Mouse (Mus musculus): ENCODE results near the gene Terf2.

The Terf2 gene

DNA sequence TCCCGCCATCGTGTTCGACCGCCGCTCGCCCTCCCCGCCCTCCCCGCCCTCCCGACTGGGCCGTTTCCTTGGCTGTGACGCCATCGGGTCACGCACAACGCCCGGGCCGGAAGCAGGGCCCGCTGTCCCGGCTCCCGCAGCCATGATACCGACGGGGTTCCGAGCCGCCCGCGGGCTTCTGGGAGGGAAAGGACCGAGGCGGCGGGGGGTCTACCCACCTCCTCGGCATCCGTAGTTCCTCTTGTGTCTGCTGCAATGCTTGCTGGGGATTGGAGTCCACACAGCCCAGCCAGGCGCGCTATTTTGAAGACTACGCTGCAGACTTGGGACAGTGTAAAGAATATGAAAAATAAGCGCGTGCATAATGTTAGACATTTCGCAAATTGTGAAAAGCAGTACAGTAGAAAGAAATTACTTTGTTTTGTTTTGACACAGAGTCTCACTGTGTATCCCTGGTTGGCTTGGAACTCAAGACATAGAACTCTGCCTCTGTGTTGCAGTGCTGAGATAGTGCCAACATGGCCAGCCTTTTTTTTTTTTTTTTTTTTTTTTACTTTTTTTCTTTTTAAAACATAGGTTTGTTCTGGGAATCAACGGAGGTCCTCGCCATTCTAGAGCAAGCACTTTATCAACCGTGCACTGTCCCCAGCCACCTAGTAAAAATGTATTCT is at the start of gene Terf2:
Terf2 (minus strand) TSS at position 182 of the 671 bp plus-strand sequence.
- peak; percentile 94 for DNase-seq (ENCODE audit: low spot score)

- no peak for DNase-seq (ENCODE audit: low spot score)
Observed at GRCm38 (mm10) chr8:107143501-107143900, 47.2 kb upstream of the Terf2 start.

GRCm38 (mm10) chr8:107142539-107142938 is 46.2 kb upstream of the Terf2 start:
- DNase-seq (ENCODE audit: low spot score): no peak

DNA sequence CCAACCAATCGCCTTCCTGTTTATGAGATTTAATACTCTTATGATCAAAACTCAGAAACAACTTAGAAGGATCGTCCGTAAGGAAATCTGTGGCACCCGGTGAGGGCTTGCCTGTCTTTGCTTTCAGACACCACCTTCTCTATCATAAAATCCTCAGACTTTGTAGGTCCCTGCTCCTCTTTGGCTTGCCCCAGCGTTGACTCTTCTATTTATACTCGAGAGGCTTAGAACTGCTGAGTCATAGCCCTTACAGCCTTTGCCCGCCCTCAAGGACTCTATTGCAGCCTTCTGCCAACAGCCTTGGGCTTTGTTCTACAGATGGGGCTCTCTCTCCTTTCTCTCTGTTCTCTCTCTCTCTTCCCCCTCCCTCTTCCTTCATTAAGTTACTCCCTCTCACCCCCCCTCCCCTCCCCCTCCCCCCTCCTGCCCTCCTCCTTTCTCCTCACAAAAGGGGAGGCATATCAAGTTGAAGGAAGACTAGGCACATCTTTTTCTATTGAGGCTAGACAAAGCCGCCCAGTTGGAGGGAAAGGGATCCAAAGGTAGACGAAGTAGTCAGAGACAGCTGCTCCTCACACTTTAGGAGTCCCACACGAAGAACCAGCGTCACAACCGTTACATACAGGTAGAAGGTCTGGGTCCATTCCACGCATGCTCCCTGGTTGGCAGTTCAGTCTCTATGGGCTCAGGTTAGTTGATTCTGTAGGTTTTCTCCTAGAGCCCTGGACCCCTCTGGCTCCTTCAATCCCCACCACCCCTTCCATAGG is 43.5 kb upstream of the Terf2 start:
- DNase-seq (ENCODE audit: low spot score): peak; percentile 64

DNA sequence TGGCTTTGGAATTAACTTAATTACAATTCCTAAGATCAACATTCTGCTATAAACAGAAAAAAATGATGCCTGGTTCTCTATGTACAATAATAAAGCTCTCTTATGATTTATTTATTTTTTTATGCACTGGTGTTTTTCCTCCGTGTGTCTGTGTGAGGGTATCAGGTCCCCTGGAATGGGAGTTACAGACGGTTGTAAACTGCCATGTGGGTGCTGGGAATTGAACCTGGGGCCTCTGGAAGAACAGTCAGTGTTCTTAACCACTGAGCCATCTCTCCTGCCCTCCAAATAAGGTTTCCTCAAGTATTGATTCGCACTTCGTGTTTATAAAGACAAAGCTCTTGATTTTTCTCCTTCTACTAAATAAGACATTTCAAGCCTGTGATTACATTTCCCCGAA is 42.0 kb upstream of the Terf2 start:
- no peak for DNase-seq (ENCODE audit: low spot score)

DNA sequence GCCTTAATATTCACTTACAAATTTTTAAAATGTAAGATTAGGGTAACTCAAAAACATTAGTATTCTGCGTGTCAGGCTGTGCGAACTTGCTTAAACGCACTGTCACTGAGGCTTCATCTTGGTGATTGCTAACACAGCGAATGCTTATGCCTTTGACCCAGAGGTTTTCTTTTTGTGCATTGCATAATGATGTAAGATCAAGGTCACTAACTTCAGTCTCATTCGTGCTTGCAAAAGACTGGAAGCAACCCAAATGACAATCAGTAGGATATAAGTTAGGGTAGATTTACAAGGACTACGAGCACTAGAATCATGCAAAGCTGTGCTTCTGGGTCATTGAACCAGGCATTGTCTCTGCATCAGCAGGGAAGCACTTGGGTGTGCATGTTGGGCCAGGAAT is 41.2 kb upstream of the Terf2 start:
- no peak for DNase-seq (ENCODE audit: low spot score)

- no peak for DNase-seq (ENCODE audit: low spot score)
Observed at GRCm38 (mm10) chr8:107136003-107136612, 39.8 kb upstream of the Terf2 start.

DNA sequence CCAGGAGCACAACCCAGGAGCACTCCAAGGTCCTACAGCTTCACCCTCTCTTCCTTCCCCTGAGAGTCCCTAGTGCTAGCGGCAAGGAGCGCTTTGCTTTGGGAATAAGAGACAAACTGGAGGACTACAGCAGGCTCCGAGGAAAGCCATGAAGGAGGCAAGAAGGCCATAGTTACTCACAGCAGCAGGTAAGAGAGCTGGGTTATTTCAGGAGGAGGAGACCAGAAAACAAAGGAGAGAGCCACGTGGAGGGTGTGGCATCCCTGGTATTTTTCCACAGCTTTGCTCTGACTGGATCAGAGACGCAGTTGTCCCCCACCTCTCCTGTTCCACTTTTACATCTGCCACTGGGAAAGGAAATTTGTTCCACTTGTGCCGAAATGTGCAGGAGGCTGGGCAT is 37.5 kb upstream of the Terf2 start:
- DNase-seq (ENCODE audit: low spot score): no peak

DNA sequence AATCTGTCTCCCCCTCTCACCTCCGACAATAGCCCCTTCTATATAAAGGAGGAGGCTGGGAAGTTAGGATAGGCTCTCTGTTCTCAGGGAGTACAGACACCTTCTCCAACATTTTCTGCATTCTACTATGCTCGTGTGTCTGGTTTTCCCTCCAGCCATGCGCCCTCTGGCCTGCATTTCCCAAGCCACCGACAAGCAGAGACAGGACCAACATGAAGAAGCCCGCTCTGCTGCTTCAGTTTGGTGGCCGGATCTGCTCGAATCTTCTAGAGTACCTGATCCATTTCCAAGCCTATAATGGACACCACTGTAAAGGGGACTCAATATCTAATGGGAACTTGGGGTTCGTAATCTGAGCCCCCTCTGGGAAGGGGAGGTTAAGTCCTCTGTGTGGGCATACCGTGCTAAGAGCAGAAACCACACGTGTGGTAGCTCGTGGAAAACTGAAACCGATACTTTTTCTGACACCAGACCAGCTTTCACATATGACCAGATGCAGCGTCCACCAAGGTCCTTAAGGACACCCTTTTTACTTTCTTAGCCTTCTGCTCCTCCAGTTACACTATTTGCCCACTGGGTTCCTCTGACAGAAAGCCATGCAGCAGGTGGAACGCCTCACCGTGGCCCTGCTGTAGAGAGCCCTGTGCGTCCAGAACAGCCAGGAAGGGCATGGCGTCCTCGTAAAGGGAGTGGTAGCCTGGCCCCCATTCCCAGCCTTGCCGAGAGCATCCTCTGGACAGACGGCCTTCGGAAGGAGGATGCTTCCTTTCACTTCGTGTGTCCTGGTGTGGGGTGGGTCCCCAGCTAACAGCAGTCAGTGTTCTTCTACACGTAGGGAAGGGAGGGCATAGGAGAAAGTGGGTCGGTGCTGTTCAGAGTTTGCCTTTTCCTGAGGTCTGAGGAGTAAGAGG is 36.5 kb upstream of the Terf2 start:
- no peak for DNase-seq (ENCODE audit: low spot score)

- no peak for DNase-seq (ENCODE audit: low spot score)
Observed at GRCm38 (mm10) chr8:107130028-107130427, 33.7 kb upstream of the Terf2 start.

GRCm38 (mm10) chr8:107129171-107130025 is 33.1 kb upstream of the Terf2 start:
- DNase-seq (ENCODE audit: low spot score): peak; percentile 80

DNA sequence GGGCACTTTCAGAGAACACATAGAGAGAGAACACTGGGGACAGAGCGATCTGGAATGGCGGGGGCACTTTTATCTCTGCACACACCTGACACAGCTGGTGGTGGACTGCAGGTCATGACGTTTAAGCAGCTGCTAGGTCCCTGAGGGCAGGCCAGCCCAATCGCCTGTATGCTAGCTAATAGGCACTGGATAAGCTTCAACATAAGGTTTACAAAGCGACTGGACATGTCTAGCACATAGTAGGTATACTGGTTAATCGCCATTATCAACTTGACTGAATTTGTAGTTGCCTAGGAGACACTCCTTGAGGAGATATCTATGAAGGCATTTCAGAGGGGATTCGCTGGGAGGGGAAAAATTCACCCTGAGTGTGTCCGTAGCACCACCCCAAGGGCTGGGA is 28.0 kb upstream of the Terf2 start:
- no peak for DNase-seq (ENCODE audit: low spot score)

DNA sequence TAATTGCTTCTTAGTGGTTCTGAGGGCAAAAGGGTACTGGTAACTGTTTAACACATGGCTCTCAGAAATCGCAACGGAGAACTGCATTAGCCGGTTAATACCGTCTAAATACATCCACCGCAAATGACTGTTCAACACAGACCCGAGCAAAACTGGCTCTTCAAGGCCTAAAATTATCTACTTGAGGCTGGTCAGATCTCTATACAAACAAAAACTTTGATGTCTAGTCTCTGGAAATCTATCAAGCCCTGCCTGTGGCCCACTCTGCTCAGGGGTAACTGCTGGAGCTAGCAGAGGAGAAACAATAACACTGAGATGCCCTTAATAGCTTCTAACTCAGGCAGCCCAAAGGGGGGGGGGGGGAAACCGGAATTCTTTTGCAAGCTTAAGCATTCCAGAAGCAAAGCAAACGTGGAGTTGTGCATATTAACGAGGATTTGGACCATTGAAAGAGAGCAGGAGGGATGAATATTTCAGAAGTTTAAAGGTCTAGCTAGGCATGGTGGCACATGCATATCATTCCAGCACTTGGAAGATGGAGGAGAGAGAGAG is 26.8 kb upstream of the Terf2 start:
- DNase-seq (ENCODE audit: low spot score): no peak

- DNase-seq (ENCODE audit: low spot score): no peak
Observed at GRCm38 (mm10) chr8:107121681-107122291, 25.4 kb upstream of the Terf2 start.

DNA sequence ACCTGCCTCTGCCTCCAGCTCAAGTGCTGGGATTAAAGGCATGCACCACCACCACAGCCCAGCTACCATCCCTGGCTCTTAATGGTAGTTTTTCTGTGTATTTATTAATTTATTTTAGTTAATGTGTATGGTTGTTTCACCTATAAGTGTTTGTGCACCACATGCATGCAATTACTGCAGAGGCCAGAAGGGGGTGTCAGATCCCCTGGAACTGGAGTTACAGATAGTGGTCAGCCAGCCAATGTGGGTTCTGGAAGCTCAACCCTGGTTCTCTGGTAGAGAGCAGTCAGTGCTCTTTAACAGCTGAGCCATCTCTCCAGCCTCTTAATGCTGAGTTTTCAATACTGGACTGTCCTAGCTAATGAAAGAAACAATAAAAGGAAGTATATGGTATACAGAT is 24.5 kb upstream of the Terf2 start:
- DNase-seq (ENCODE audit: low spot score): no peak

- DNase-seq (ENCODE audit: low spot score): no peak
Observed at GRCm38 (mm10) chr8:107119412-107119811, 23.1 kb upstream of the Terf2 start.

DNA sequence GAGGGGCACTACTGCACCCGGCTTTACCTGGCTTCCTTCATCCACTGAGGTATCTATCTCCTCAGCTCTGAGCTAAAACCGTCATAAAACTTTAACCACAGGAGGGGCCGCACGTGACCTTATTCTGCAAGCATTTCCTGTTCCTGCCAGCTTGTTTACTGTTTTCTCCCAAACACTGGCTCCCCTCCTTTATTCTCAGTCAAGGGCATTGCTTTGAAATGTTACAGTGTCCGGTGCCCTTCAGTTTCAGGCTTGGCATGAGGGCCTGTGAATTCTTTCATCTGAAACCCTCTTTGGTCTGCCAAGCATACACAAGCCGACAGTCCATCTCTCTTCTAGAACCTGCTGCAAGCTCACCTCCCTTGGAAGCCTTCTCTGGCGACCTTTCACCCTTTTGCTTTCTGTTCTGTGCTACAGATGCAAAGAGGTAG is 22.5 kb upstream of the Terf2 start:
- DNase-seq (ENCODE audit: low spot score): no peak

- DNase-seq (ENCODE audit: low spot score): no peak
Observed at GRCm38 (mm10) chr8:107117019-107117418, 20.7 kb upstream of the Terf2 start.

DNA sequence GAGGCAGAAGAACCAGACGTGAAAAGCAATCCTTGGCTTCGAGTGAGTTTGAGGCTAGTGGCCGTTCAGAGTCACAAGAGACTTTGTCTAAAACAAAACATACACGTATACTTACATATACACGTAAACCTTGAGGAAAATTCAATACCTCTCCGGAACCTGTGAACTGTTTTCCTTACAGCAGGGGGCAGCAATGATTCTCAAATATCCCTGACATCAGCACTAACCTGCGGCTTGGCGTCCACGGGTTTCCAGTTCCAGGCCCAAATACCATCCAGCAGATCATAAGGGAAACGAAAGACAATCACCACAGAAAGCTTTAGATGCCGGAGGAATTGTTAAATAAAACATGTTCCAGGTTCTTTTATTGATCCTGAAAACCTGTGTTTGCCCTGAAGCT is 19.7 kb upstream of the Terf2 start:
- DNase-seq (ENCODE audit: low spot score): peak; percentile 70

DNA sequence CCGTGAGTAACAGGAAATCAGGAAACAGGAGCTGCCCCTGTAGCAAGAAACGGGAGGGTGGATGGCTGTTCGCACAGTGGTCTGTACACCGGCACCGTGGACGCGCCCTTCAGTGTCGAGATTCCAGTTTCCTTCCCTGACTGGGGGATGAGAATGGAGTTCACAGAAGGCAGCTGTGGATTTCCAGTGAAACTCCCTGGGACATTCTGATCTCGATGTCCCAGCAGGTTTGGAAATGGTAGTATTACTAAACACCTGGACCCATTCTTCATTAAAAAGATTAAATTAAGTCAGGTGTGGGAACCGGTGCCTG is 18.6 kb upstream of the Terf2 start:
- no peak for DNase-seq (ENCODE audit: low spot score)
